Mouse (Mus musculus): Measurements from ENCODE around the gene Sfpq. TPM values are rescaled to one million over a fixed set of nuclear protein-coding genes. Genes with fewer than 3 reads are reported as not detected.
A peak's percentile ranks its signal among the peaks of the same experiment; 100 is the strongest.
"Not testable (repeated sequence)": the region's sequence is repeated elsewhere in the genome, so short reads cannot be mapped to it uniquely, and the experiment has no call there.

Sfpq gene
- 100 to 1,000 TPM; 240 to 256 TPM for total RNA-seq (2021)
- long read RNA-seq, experiment 1, transcript Sfpq-201 (10 exons, 3,465 nt) = major isoform, 63 of 82 reads
- long read RNA-seq, experiment 1, partial matches to known transcripts = 12 of 82 reads
- long read RNA-seq, experiment 1, other reads (novel, unspliced or antisense) = 6 of 82 reads
- long read RNA-seq, experiment 2, transcript Sfpq-201 (10 exons, 3,465 nt) = major isoform, 38 of 50 reads
- long read RNA-seq, experiment 2, partial matches to known transcripts = 9 of 50 reads
- long read RNA-seq, experiment 2, other reads (novel, unspliced or antisense) = 3 of 50 reads

GRCm38 (mm10) chr4:127021151-127021945, at the start of gene Sfpq:
Sfpq (plus strand) TSS chr4:127021324.
- DNase-seq (ENCODE audit: low spot score in 2 of 2) = peak; percentile 97 to 99

DNA sequence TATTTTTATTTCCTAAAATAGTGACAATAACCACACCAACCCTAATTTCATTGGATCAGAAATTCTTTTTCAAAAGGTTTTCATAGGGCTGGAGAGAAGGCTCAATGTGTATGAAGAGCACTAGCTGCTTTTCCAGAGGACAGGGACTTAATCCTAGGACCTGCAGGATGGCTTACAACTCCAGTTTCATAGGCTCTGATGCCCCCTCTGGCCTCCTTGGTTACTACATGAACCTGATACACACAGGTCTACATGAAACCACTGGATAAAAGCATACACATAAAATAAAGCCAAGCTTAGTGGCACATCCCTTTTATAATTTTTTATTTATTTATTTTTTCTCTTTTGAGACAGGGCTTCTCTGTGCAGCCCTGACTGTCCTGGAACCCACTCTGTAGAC, 43.7 kb upstream of the Sfpq start:
- peak in 1 of 2 experiments; percentile 27 for DNase-seq (ENCODE audit: low spot score in 2 of 2)

DNA sequence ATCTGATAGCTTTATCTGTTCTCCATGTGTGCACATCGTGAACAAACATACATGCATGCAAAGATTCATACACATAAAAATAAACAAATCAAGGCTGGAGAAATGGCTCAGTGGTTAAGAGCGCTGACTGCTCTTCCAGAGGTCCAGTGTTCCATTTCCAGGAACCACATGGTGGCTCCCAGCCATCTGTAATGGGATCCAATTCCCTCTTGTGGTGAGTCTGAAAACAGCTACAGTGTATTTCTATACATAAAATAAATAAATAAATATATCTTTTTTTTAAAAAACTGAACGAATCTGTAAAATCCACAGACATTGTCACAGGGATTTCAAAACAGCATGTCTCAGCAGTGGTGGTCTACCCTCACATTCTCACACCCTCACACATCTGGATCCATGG, 42.4 kb upstream of the Sfpq start:
- DNase-seq (ENCODE audit: low spot score in 2 of 2) = no peak

- no peak for DNase-seq (ENCODE audit: low spot score in 2 of 2)
Measured at GRCm38 (mm10) chr4:126983321-126983720, 37.8 kb upstream of the Sfpq start.

GRCm38 (mm10) chr4:126983736-126984525, 37.2 kb upstream of the Sfpq start:
- DNase-seq (ENCODE audit: low spot score in 2 of 2) = not testable (repeated sequence)

DNA sequence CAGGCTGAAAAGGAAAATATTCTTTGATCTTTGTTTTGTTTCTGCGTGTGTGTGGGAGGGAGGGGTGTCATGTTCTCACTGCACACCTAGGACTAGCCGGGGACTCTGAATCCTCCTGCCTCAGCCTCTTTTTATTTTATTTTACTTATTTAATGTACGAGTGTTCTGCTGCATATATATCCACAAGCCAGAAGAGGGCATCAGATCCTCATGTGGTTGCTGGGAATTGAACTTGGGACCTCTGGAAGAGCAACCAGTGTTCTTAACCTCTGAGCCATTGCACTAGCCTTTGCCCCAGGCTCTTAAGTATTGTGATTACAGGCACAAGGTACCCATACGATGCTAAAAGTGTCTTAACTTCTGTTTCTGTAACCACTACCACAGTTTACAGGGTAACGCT, 34.4 kb upstream of the Sfpq start:
- DNase-seq (ENCODE audit: low spot score in 2 of 2) = no peak

GRCm38 (mm10) chr4:126988503-126988902, 32.6 kb upstream of the Sfpq start:
- DNase-seq (ENCODE audit: low spot score in 2 of 2) = no peak

GRCm38 (mm10) chr4:126990553-126990952, 30.6 kb upstream of the Sfpq start:
- DNase-seq (ENCODE audit: low spot score in 2 of 2) = no peak

DNA sequence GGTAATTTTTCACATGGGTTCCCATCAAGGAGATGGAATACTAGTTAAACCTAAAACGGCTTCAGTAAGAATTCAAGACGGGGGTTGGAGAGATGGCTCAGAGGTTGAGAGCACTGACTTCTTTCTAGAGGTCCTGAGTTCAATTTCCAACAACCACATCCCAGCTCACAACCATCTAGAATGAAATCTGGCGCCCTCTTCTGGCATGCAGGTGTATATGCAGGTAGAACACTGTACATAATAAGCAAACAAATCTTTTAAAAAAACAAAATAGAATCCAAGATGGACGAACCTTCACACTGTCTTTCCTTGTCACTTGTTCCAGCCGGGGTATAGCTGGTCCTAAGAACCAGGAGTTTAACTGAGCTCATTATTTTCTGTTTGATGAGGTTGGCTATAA, 28.8 kb upstream of the Sfpq start:
- no peak for DNase-seq (ENCODE audit: low spot score in 2 of 2)

DNA sequence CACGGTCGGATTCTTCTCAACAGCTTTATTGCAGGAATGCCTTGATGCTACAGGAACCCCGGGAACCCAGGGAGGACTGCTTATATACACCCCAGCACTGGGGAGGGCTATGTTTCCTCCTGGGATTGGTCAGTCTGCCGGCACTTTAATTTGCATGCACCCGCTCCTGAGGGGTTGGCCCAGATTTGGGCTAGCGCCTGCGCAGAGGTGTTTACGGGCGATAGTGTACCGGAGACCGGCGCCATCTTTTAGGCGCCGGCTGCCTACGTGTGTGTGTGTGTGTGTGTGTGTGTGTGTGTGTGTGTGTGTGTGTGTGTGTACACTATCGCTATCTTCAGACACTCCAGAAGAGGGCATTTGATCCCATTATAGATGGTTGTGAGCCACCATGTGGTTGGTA, 21.8 kb upstream of the Sfpq start:
- DNase-seq (ENCODE audit: low spot score in 2 of 2) = not testable (repeated sequence)

- DNase-seq (ENCODE audit: low spot score in 2 of 2) = no peak
Measured at GRCm38 (mm10) chr4:127000601-127001105, 20.5 kb upstream of the Sfpq start.

GRCm38 (mm10) chr4:127004384-127004783, 16.7 kb upstream of the Sfpq start:
- DNase-seq (ENCODE audit: low spot score in 2 of 2) = no peak

DNA sequence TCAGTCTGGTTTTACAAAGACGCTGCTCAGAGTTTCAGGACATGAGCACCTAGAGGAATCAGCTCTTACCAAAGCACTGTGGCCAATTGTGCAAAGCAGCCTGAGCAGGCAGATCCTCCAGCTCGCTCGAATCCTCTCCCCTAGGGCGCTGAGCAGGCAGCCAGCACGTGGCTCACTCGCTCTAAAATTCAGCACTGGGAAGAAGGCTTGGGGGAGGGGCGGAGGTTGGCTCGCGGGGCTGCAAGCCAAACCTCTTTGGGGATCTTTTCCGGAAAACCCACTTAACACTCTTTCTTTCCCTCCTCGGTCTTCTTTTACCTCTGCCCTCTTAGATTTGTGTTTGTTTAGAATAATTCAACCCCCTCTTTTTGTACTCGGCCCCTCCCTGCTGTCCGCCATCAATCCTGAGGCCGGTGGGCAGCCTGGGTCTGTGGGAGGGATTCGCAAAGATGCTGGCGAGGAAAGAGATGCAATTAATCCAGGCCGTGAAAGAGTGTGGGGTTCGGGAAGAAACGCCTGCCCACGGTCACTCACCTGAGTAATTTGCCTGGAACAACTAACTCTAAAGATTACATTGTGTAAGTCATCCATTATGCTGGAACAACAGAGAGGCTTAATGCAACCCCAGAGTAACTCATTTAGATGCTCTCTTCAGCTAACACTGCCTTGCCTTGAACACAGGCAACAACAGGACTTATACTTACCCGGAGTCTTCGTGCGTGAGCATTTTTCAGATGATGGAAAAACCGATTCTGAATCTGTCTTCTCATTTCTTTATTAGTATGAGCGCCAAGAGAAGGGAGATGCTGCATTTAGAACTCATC, 15.8 kb upstream of the Sfpq start:
- DNase-seq (ENCODE audit: low spot score in 2 of 2) = peak; percentile 59 to 67

- DNase-seq (ENCODE audit: low spot score in 2 of 2) = peak; percentile 78 to 84
Measured at GRCm38 (mm10) chr4:127015294-127015993, 5.7 kb upstream of the Sfpq start.

DNA sequence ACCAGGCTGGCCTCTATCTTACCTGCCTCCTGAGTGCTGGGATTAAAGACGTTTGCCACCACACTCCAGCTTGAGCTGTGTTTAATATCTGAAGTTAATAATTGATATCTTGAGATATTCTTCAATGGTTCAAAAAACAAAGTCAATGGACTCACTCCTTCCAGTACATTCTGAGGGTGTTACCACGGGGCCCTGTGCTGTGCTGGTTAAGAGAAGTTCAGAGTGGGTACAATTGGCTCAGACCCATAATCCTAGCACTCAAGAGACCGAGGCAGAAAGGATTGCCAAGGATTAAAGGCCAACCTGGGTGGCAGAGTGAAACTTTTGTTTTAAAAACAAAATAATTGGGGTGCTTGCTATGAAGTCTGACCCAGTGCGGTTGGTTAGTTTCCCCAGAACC, 4.8 kb upstream of the Sfpq start:
- DNase-seq (ENCODE audit: low spot score in 2 of 2) = no peak

GRCm38 (mm10) chr4:127020411-127021150, 543 bp upstream of the Sfpq start:
- DNase-seq (ENCODE audit: low spot score in 2 of 2) = no peak

- peak; percentile 84 to 90 for DNase-seq (ENCODE audit: low spot score in 2 of 2)
Measured at GRCm38 (mm10) chr4:127021989-127022626, 984 bp downstream of the Sfpq start.

DNA sequence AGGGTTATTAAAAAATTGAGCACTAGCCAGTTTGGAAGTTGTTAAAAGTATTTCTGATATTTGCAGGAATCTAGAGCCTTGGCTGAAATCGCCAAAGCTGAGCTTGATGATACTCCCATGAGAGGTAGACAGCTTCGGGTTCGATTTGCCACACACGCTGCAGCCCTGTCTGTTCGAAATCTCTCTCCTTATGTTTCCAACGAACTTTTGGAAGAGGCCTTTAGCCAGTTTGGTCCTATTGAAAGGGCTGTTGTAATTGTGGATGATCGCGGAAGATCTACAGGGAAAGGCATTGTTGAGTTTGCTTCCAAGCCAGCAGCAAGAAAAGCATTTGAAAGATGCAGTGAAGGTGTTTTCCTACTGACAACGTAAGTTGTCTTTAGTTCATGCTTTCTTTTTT, 2.1 kb downstream of the Sfpq start:
- DNase-seq (ENCODE audit: low spot score in 2 of 2) = no peak

DNA sequence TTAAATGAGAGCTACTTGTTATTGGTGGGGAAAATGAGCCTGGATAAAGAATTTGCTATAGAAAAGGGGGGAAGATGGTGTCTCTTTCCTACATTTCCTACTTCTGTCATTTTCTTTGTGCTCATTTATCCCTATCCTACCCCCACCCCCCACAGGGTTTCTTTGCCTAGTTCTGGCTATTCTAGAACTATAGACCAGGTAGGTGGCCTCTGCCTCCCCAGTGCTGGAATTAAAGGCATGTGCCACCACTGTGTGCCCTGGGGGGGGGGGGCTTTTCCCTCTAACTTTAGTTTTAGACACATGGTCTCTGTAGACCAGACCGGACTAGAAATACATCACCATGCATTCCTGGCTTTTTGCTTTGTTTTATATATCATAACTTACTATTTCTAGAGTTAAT, 3.1 kb downstream of the Sfpq start:
- no peak for DNase-seq (ENCODE audit: low spot score in 2 of 2)

Measured in left cerebral cortex, adult 18-20 months (tissue).